Mouse (Mus musculus) olfactory bulb, adult 2 months (tissue): ENCODE measurements around the gene Ptprf.

Experiments
- CTCF ChIP-seq: fragments of 200-500 bp; IDR thresholded peaks from 2 replicates; pipeline ENCODE4 v1.5.1; 2012; ENCODE audit warnings: low read depth, mild to moderate bottlenecking, low read length, moderate library complexity; ENCODE audit not compliant: insufficient read depth
- POLR2A ChIP-seq: fragments of 200-500 bp; IDR thresholded peaks from 2 replicates; pipeline ENCODE4 v1.6.1; 2012; ENCODE audit warnings: mild to moderate bottlenecking, low read depth, low read length, moderate library complexity; ENCODE audit not compliant: insufficient read depth

GRCm38 (mm10) chr4:118289960-118290415, 1.2 kb downstream of the Ptprf start:
- TF ChIP-seq CTCF = no peak
- no peak for TF ChIP-seq POLR2A
